ENCODE assay signal across 10 mouse cellular contexts in genomic region chr11:95778831-95779251, GRCm38 (mm10). TPM values are rescaled to one million over a fixed set of nuclear protein-coding genes. Genes with fewer than 3 reads are reported as not detected.
DNase-seq lines count a peak whose midpoint lies in the region; ATAC-seq and TF ChIP-seq lines count a peak whose summit lies in the region.
"Had no signal": no experiment of that assay in that cellular context is flagged by ENCODE, and none has a peak within 500 bp of the region (broad histone marks: within the 10 kb centered on the region; RNA-seq: fewer than 3 reads in every experiment).

No protein-coding gene starts in this region.

- no peak overlapping the region for H3K9ac ChIP-seq in forebrain, postnatal 0 days
- H3K9ac ChIP-seq in forebrain, embryonic 15.5 days (replicated peaks), result no peak overlapping the region
- peak overlapping the region; percentile 68 for H3K9ac ChIP-seq in liver, postnatal 0 days (replicated peaks)
- H3K9ac ChIP-seq: limb, embryonic 15.5 days had no signal

- H3K9me3 ChIP-seq in forebrain, postnatal 0 days (ENCODE audit: low read length), result no peaks in the 10 kb centered on the region
- no peaks in the 10 kb centered on the region for H3K9me3 ChIP-seq in forebrain, embryonic 15.5 days
- no peaks in the 10 kb centered on the region for H3K9me3 ChIP-seq in liver, postnatal 0 days (ENCODE audit: low read length)
- H3K9me3 ChIP-seq: limb, embryonic 15.5 days had no signal

- no peak for TF ChIP-seq EP300 in liver, postnatal 0 days (IDR thresholded peaks at IDR 0.05; ENCODE audit: low read depth)

- no peaks in the 10 kb centered on the region for H3K4me1 ChIP-seq in forebrain, postnatal 0 days (ENCODE audit: insufficient read depth)
- H3K4me1 ChIP-seq in forebrain, embryonic 15.5 days, result no peaks in the 10 kb centered on the region
- no peaks in the 10 kb centered on the region; the same call in 1 of the 2 replicates for H3K4me1 ChIP-seq in testis, adult 2 months (ENCODE audit: control insufficient read depth, insufficient read depth, low read length)
- H3K4me1 ChIP-seq in liver, postnatal 0 days (ENCODE audit: insufficient read depth), result peaks cover 23% of the 10 kb centered on the region

- peak; percentile 30 for TF ChIP-seq CTCF in forebrain, postnatal 0 days (IDR thresholded peaks at IDR 0.05; ENCODE audit: low read depth)
- peak; percentile 45; the same call in 1 of the 2 replicates for TF ChIP-seq CTCF in testis, adult 2 months (IDR thresholded peaks at IDR 0.05; ENCODE audit: control insufficient read depth, insufficient read depth, insufficient replicate concordance, low read depth, low read length)
- TF ChIP-seq CTCF in liver, postnatal 0 days (IDR thresholded peaks at IDR 0.05; ENCODE audit: low read depth), result peak; percentile 77

- no peak for TF ChIP-seq POLR2A in testis, adult 2 months (IDR thresholded peaks at IDR 0.05; ENCODE audit: control insufficient read depth, low read depth, low read length)

- 77% methylated on average over 4 of the region's 4 CpGs for WGBS in forebrain, postnatal 0 days
- WGBS in forebrain, embryonic 15.5 days, result 85% methylated on average over 4 of the region's 4 CpGs
- WGBS in liver, postnatal 0 days (ENCODE audit: insufficient replicate concordance), result 68% methylated on average over 4 of the region's 4 CpGs

- H3K27ac ChIP-seq in forebrain, postnatal 0 days (ENCODE audit: low read depth, low read length), result no peak overlapping the region
- no peak overlapping the region for H3K27ac ChIP-seq in forebrain, embryonic 15.5 days (replicated peaks)
- H3K27ac ChIP-seq in testis, adult 2 months (ENCODE audit: control insufficient read depth, insufficient read depth, low read depth, low read length), result no peak overlapping the region
- H3K27ac ChIP-seq in liver, postnatal 0 days (ENCODE audit: low read depth), result peak overlapping the region; percentile 78
- H3K27ac ChIP-seq: limb, embryonic 15.5 days had no signal

- no peak overlapping the region for H3K4me2 ChIP-seq in forebrain, postnatal 0 days (ENCODE audit: low read depth)
- H3K4me2 ChIP-seq in forebrain, embryonic 15.5 days (replicated peaks), result no peak overlapping the region
- peak overlapping the region; percentile 64 for H3K4me2 ChIP-seq in liver, postnatal 0 days (ENCODE audit: low read depth, low read length)
- H3K4me2 ChIP-seq: limb, embryonic 15.5 days had no signal

- no peak for DNase-seq in forebrain, postnatal 0 days
- DNase-seq in testis, postnatal 14 days (ENCODE audit: low spot score), result no peak
- DNase-seq in liver, postnatal 0 days, result peak; percentile 74
- DNase-seq in testis, postnatal 10 days (ENCODE audit: low spot score), result peak; percentile 68
- DNase-seq in right cerebral cortex, adult 2 months (ENCODE audit: low spot score in 2 of 2), result no peak

- no peak for ATAC-seq in forebrain, postnatal 0 days
- ATAC-seq in forebrain, embryonic 15.5 days (replicated peaks), result no peak
- ATAC-seq in liver, postnatal 0 days, result peak; percentile 59
- ATAC-seq in frontal cortex, adult (ENCODE audit: low TSS enrichment), result no peak
- ATAC-seq: forebrain, embryonic 14.5 days had no signal

- H3K27me3 ChIP-seq in forebrain, postnatal 0 days (ENCODE audit: insufficient read depth, low read length), result no peaks in the 10 kb centered on the region
- H3K27me3 ChIP-seq in forebrain, embryonic 15.5 days, result no peaks in the 10 kb centered on the region
- H3K27me3 ChIP-seq in testis, adult 2 months (ENCODE audit: control insufficient read depth, insufficient read depth, low read length), result no peaks in the 10 kb centered on the region
- no peaks in the 10 kb centered on the region for H3K27me3 ChIP-seq in liver, postnatal 0 days (ENCODE audit: insufficient read depth, low read length)
- H3K27me3 ChIP-seq: limb, embryonic 15.5 days had no signal

- H3K4me3 ChIP-seq in forebrain, postnatal 0 days (ENCODE audit: low read depth, low read length), result no peak overlapping the region
- no peak overlapping the region for H3K4me3 ChIP-seq in forebrain, embryonic 15.5 days
- H3K4me3 ChIP-seq in testis, adult 2 months (ENCODE audit: control insufficient read depth, low read depth, low read length), result no peak overlapping the region
- peak overlapping the region; percentile 42 for H3K4me3 ChIP-seq in liver, postnatal 0 days (ENCODE audit: low read depth, low read length)
- H3K4me3 ChIP-seq: limb, embryonic 15.5 days had no signal

- H3K36me3 ChIP-seq in forebrain, postnatal 0 days (ENCODE audit: insufficient read depth), result no peaks in the 10 kb centered on the region
- H3K36me3 ChIP-seq in forebrain, embryonic 15.5 days, result no peaks in the 10 kb centered on the region
- H3K36me3 ChIP-seq in testis, adult 2 months (ENCODE audit: control insufficient read depth, insufficient read depth, low read length), result no peaks in the 10 kb centered on the region
- H3K36me3 ChIP-seq in liver, postnatal 0 days (replicated peaks; ENCODE audit: insufficient read depth, low read length), result no peaks in the 10 kb centered on the region

RNA-seq across cellular contexts. Expression of gene Phospho1, which starts 45.5 kb away (rescaled TPM):
- total RNA-seq in forebrain, postnatal 0 days (2014; rRNA removed), result 0.90 and 2.7 TPM in 2 replicates
- polyA plus RNA-seq in forebrain, postnatal 0 days (2015; fragmentation: Nextera tagmentation; extraction: Ambion mirVana), result not detected in 2 replicates
- polyA plus RNA-seq in forebrain, embryonic 15.5 days (2015; fragmentation: Nextera tagmentation; extraction: Ambion mirVana), result 0.23 TPM in 1 of 2 replicates, not detected in the other
- polyA plus RNA-seq in testis, adult 2 months (2012; rRNA removed), result 371 and 441 TPM in 2 replicates
- 1.9 and 2.0 TPM in 2 replicates for polyA plus RNA-seq in liver, postnatal 0 days (2015; fragmentation: Nextera tagmentation; extraction: Ambion mirVana)
- polyA plus RNA-seq: forebrain, embryonic 14.5 days had no signal

RNA-seq across cellular contexts. Expression of gene B130006D01Rik, which starts 55.5 kb away (rescaled TPM):
- 1.9 and 2.5 TPM in 2 replicates for total RNA-seq in forebrain, postnatal 0 days (2014; rRNA removed)
- polyA plus RNA-seq in forebrain, postnatal 0 days (2015; fragmentation: Nextera tagmentation; extraction: Ambion mirVana), result 0.10 and 0.47 TPM in 2 replicates
- polyA plus RNA-seq in forebrain, embryonic 15.5 days (2015; fragmentation: Nextera tagmentation; extraction: Ambion mirVana), result 1.4 and 1.9 TPM in 2 replicates
- 0.08 and 0.09 TPM in 2 replicates for polyA plus RNA-seq in testis, adult 2 months (2012; rRNA removed)
- polyA plus RNA-seq in liver, postnatal 0 days (2015; fragmentation: Nextera tagmentation; extraction: Ambion mirVana), result 0.18 and 0.31 TPM in 2 replicates

RNA-seq across cellular contexts. Expression of gene Gngt2, which starts 58.2 kb away (rescaled TPM):
- 1.0 and 1.6 TPM in 2 replicates for total RNA-seq in forebrain, postnatal 0 days (2014; rRNA removed)
- polyA plus RNA-seq in forebrain, postnatal 0 days (2015; fragmentation: Nextera tagmentation; extraction: Ambion mirVana), result 1.9 and 2.9 TPM in 2 replicates
- 2.5 and 2.6 TPM in 2 replicates for polyA plus RNA-seq in forebrain, embryonic 15.5 days (2015; fragmentation: Nextera tagmentation; extraction: Ambion mirVana)
- 0.41 and 0.49 TPM in 2 replicates for polyA plus RNA-seq in testis, adult 2 months (2012; rRNA removed)
- polyA plus RNA-seq in liver, postnatal 0 days (2015; fragmentation: Nextera tagmentation; extraction: Ambion mirVana), result 30.2 and 32.2 TPM in 2 replicates

Comparison
In these comparisons a context has a peak if more than half of its experiments do, and no peak if none do; other contexts are left out.
1. DNase-seq: peak in liver, postnatal 0 days (single experiment) and testis, postnatal 10 days (single experiment); none in forebrain, postnatal 0 days (single experiment), testis, postnatal 14 days (single experiment) and right cerebral cortex, adult 2 months (0 of 2).
2. RNA of gene Phospho1, which starts 45.5 kb away (polyA plus RNA-seq): 371 to 441 TPM in testis, adult 2 months; 1.9 to 2.0 TPM in liver, postnatal 0 days, 0.23 TPM in forebrain, embryonic 15.5 days and not detected in forebrain, postnatal 0 days; every median in the first group is over 100 times any median in the second.
3. Peak in every context shown above with its lines, with median percentiles within 50 percentile points of each other: CTCF ChIP-seq.